Mouse (Mus musculus) left cerebral cortex, postnatal 10 days (tissue): Measurements from ENCODE around the gene Krt19. TPM values are rescaled to one million over a fixed set of nuclear protein-coding genes. Genes with fewer than 3 reads are reported as not detected.

Experiments used
- DNase-seq, 2 experiments: peaks; one replicate each; pipeline ENCODE4 v3.0.0; 2021 to 2022; ENCODE audit warnings: low spot score in 2 of 2, mixed read lengths in 1 of 2; ENCODE audit errors: extremely low spot score in 1 of 2
- intact Hi-C: fragments of 180-260 bp; cut with DNase I; formaldehyde crosslinking; loops from one replicate; pipeline ENCODE4 v1.15.1; 2025
- total RNA-seq, 2 experiments: library from RNA; stranded (reverse); gene quantifications; 2 replicates each; pipeline ENCODE4 v1.2.3; 2021

The Krt19 gene
- 1 to 10 TPM in 1 of 2 experiments, under 1 TPM in 1; 0.73 to 1.1 TPM for total RNA-seq

- intact Hi-C loops, result no loop called here
- DNase-seq, result peak in 1 of 2 experiments; percentile 41
Observed at GRCm38 (mm10) chr11:100148615-100149330, at the start of gene Krt19. Krt19 (minus strand) TSS chr11:100148665.

- peak in 1 of 2 experiments; percentile 30 for DNase-seq
- intact Hi-C loops, result no loop called here
Observed at GRCm38 (mm10) chr11:100192992-100193391, 44.5 kb upstream of the Krt19 start, which contains the start of gene Krt9. Krt9 (minus strand) TSS chr11:100193246.

GRCm38 (mm10) chr11:100191820-100192219 lies 43.4 kb upstream of the Krt19 start:
- intact Hi-C loops, result no loop called here
- no peak for DNase-seq

- intact Hi-C loops, result no loop called here
- DNase-seq, result no peak
Observed at GRCm38 (mm10) chr11:100186736-100187135, 38.3 kb upstream of the Krt19 start.

- DNase-seq, result no peak
- intact Hi-C loops, result no loop called here
Observed at GRCm38 (mm10) chr11:100181725-100182124, 33.3 kb upstream of the Krt19 start.

GRCm38 (mm10) chr11:100179260-100179659 lies 30.8 kb upstream of the Krt19 start:
- no peak for DNase-seq
- intact Hi-C loops, result no loop called here

- intact Hi-C loops, result no loop called here
- no peak for DNase-seq
Observed at GRCm38 (mm10) chr11:100178307-100178706, 29.8 kb upstream of the Krt19 start.

- intact Hi-C loops, result no loop called here
- DNase-seq, result no peak
Observed at GRCm38 (mm10) chr11:100176791-100177190, 28.3 kb upstream of the Krt19 start.

GRCm38 (mm10) chr11:100168765-100169762 lies 20.6 kb upstream of the Krt19 start:
- intact Hi-C loops, result loop anchor here (2.0 to 10.0 kb wide), 3 partner anchors 112 to 784 kb away; partner anchors contain the start of gene Krt10
- peak; percentile 57 to 76 for DNase-seq

GRCm38 (mm10) chr11:100168071-100168470 lies 19.6 kb upstream of the Krt19 start:
- intact Hi-C loops, result loop anchor here (2.0 to 10.0 kb wide), 3 partner anchors 113 to 783 kb away; partner anchors contain the start of gene Krt10
- peak in 1 of 2 experiments; percentile 59 for DNase-seq

GRCm38 (mm10) chr11:100164392-100164791 lies 15.9 kb upstream of the Krt19 start:
- no peak for DNase-seq
- intact Hi-C loops, result loop anchor here (10.0 kb wide), 1 partner anchor 780 kb away; the partner anchor contains the start of gene Krt10

GRCm38 (mm10) chr11:100157908-100158477 lies 9.5 kb upstream of the Krt19 start:
- intact Hi-C loops, result no loop called here
- no peak for DNase-seq

GRCm38 (mm10) chr11:100157331-100157730 lies 8.9 kb upstream of the Krt19 start:
- intact Hi-C loops, result no loop called here
- DNase-seq, result no peak

- intact Hi-C loops, result no loop called here
- no peak for DNase-seq
Observed at GRCm38 (mm10) chr11:100155497-100156255, 7.2 kb upstream of the Krt19 start.

GRCm38 (mm10) chr11:100147566-100148353 lies 705 bp downstream of the Krt19 start:
- intact Hi-C loops, result no loop called here
- no peak for DNase-seq

- no peak for DNase-seq
- intact Hi-C loops, result no loop called here
Observed at GRCm38 (mm10) chr11:100145858-100146560, 2.5 kb downstream of the Krt19 start.

- DNase-seq, result no peak
- intact Hi-C loops, result no loop called here
Observed at GRCm38 (mm10) chr11:100145104-100145503, 3.4 kb downstream of the Krt19 start.
